Mouse (Mus musculus) testis, adult 2 months (tissue): Measurements from ENCODE around the gene Isg20l2. TPM values are rescaled to one million over a fixed set of nuclear protein-coding genes. Genes with fewer than 3 reads are reported as not detected.

ENCODE experiments used
- H3K27ac ChIP-seq: fragments of 200-500 bp; 2 replicates; pipeline ENCODE4 v1.5.1; 2012; ENCODE audit warnings: low read depth, low read length; ENCODE audit not compliant: control insufficient read depth, insufficient read depth
- H3K27me3 ChIP-seq: fragments of 200-500 bp; 2 replicates; pipeline ENCODE4 v1.6.1; 2012; ENCODE audit warnings: mild to moderate bottlenecking, low read length, moderate library complexity; ENCODE audit not compliant: control insufficient read depth, insufficient read depth
- H3K36me3 ChIP-seq: fragments of 200-500 bp; 2 replicates; pipeline ENCODE4 v1.6.1; 2012; ENCODE audit warnings: mild to moderate bottlenecking, low read length; ENCODE audit not compliant: control insufficient read depth, insufficient read depth
- H3K4me1 ChIP-seq: fragments of 200-500 bp; 2 replicates; pipeline ENCODE4 v1.6.1; 2012; ENCODE audit warnings: low read length; ENCODE audit not compliant: control insufficient read depth, insufficient read depth
- H3K4me3 ChIP-seq: fragments of 200-500 bp; 2 replicates; pipeline ENCODE4 v1.5.1; 2012; ENCODE audit warnings: low read depth, mild to moderate bottlenecking, low read length, moderate library complexity, mixed read lengths; ENCODE audit not compliant: control insufficient read depth
- CTCF ChIP-seq: fragments of 200-500 bp; IDR thresholded peaks from 2 replicates; pipeline ENCODE4 v1.5.1; 2012; ENCODE audit warnings: low read depth, mild to moderate bottlenecking, inconsistent platforms, low read length, moderate library complexity; ENCODE audit not compliant: control insufficient read depth, insufficient read depth, insufficient replicate concordance
- POLR2A ChIP-seq: fragments of 200-500 bp; IDR thresholded peaks from 2 replicates; pipeline ENCODE4 v1.6.1; 2012; ENCODE audit warnings: low read depth, mild to moderate bottlenecking, inconsistent platforms, low read length, moderate library complexity; ENCODE audit not compliant: control insufficient read depth
- polyA plus RNA-seq: library from polyadenylated mRNA; depleted of rRNA; stranded (reverse); fragments of >200 nt; gene quantifications from 2 replicates; pipeline ENCODE4 v1.2.3, GENCODE M21; 2012

Gene Isg20l2
- polyA plus RNA-seq, 1 experiment = 60.6 TPM

GRCm38 (mm10) chr3:87913891-87914290 is 16.2 kb upstream of the Isg20l2 start:
- TF ChIP-seq POLR2A = no peak
- H3K4me3 ChIP-seq = no peak overlapping the region
- H3K27me3 ChIP-seq = no peaks in the 10 kb centered on the region
- no peak overlapping the region for H3K27ac ChIP-seq
- H3K4me1 ChIP-seq = peaks cover 12% of the 10 kb centered on the region
- peaks cover 1% of the 10 kb centered on the region; the same call in 1 of the 2 replicates for H3K36me3 ChIP-seq

GRCm38 (mm10) chr3:87916990-87917389 is 13.1 kb upstream of the Isg20l2 start:
- Histone ChIP-seq H3K4me1 (no peaks in the 10 kb centered on the region; the same call in 1 of the 2 replicates), H3K27ac (no peak overlapping the region), H3K4me3 (no peak overlapping the region), H3K27me3 (no peaks in the 10 kb centered on the region), H3K36me3 (peaks cover 1% of the 10 kb centered on the region; the same call in 1 of the 2 replicates)
- TF ChIP-seq POLR2A (no peak), CTCF (no peak)

DNA sequence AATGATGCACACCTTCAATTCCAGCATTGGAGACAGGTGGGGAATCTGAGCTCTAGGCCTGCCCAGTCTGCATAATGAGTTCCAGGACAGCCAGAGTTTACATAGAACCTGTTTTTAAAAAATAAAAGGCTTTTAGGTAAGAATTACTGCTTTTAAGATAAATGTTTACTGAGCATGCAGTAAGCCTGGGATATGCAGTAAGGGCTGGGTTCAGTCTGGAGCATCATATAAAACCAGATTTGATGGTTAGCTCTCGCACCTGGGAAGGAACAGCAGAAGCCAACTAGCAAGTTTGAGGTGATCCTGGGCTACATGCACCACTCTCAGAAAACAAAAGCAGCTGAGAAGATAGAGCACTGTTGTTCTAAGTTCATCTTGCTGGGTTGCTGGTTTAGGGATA is 11.6 kb upstream of the Isg20l2 start:
- peak overlapping the region; percentile 90; the same call in 1 of the 2 replicates for H3K4me3 ChIP-seq
- no peak overlapping the region for H3K27ac ChIP-seq
- H3K27me3 ChIP-seq = no peaks in the 10 kb centered on the region
- no peaks in the 10 kb centered on the region for H3K4me1 ChIP-seq
- H3K36me3 ChIP-seq = peaks cover 4% of the 10 kb centered on the region
- TF ChIP-seq CTCF = no peak
- TF ChIP-seq POLR2A = no peak

GRCm38 (mm10) chr3:87919336-87920108 is 10.6 kb upstream of the Isg20l2 start, which contains the start of gene Mrpl24:
Mrpl24 (plus strand) TSS chr3:87919506.
- H3K4me3 ChIP-seq = peak within 1 kb of the TSS; percentile 90
- peaks cover 7% of the 10 kb centered on the region for H3K36me3 ChIP-seq
- H3K4me1 ChIP-seq = no peaks in the 10 kb centered on the region
- H3K27me3 ChIP-seq = no peaks in the 10 kb centered on the region
- peak within 1 kb of the TSS; percentile 92 for H3K27ac ChIP-seq
- TF ChIP-seq CTCF = no peak
- TF ChIP-seq POLR2A = no peak; the same call in 1 of the 2 replicates

- H3K4me3 ChIP-seq = no peak overlapping the region
- no peaks in the 10 kb centered on the region for H3K4me1 ChIP-seq
- H3K27me3 ChIP-seq = no peaks in the 10 kb centered on the region
- peaks cover 7% of the 10 kb centered on the region for H3K36me3 ChIP-seq
- no peak overlapping the region for H3K27ac ChIP-seq
- TF ChIP-seq POLR2A (no peak), CTCF (no peak)
Observed at GRCm38 (mm10) chr3:87920270-87920943, 9.7 kb upstream of the Isg20l2 start.

- H3K27ac ChIP-seq = no peak overlapping the region
- TF ChIP-seq CTCF (no peak), POLR2A (no peak)
- no peaks in the 10 kb centered on the region for H3K27me3 ChIP-seq
- peaks cover 7% of the 10 kb centered on the region for H3K36me3 ChIP-seq
- peaks cover 2% of the 10 kb centered on the region for H3K4me1 ChIP-seq
- H3K4me3 ChIP-seq = no peak overlapping the region
Observed at GRCm38 (mm10) chr3:87924996-87925395, 5.1 kb upstream of the Isg20l2 start.

- Histone ChIP-seq H3K4me1 (peaks cover 2% of the 10 kb centered on the region), H3K4me3 (no peak overlapping the region), H3K36me3 (peaks cover 7% of the 10 kb centered on the region), H3K27me3 (no peaks in the 10 kb centered on the region), H3K27ac (no peak overlapping the region)
- TF ChIP-seq POLR2A (no peak), CTCF (no peak)
Observed at GRCm38 (mm10) chr3:87927452-87927851, 2.7 kb upstream of the Isg20l2 start.
